Mouse (Mus musculus) spleen, postnatal 10 days (tissue): Measurements from ENCODE around the gene Frs3.

ENCODE experiments used
- DNase-seq, 2 experiments: peaks; one replicate each; pipeline ENCODE4 v3.0.0; 2021 to 2022; ENCODE audit warnings: low spot score in 2 of 2

Frs3 gene

GRCm38 (mm10) chr17:47691650-47692049 lies 2.8 kb downstream of the Frs3 start:
- no peak for DNase-seq

GRCm38 (mm10) chr17:47693671-47694441 lies 5.0 kb downstream of the Frs3 start:
- DNase-seq = no peak

DNA sequence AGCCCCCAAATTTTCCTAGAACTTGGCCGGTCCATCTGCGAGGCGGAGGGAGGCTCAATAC lies 5.4 kb downstream of the Frs3 start, which contains the start of gene Gm21981:
Gene Gm21981, minus strand, starts transcription at position 14 of the 61 bp plus-strand sequence.
- DNase-seq = no peak

DNA sequence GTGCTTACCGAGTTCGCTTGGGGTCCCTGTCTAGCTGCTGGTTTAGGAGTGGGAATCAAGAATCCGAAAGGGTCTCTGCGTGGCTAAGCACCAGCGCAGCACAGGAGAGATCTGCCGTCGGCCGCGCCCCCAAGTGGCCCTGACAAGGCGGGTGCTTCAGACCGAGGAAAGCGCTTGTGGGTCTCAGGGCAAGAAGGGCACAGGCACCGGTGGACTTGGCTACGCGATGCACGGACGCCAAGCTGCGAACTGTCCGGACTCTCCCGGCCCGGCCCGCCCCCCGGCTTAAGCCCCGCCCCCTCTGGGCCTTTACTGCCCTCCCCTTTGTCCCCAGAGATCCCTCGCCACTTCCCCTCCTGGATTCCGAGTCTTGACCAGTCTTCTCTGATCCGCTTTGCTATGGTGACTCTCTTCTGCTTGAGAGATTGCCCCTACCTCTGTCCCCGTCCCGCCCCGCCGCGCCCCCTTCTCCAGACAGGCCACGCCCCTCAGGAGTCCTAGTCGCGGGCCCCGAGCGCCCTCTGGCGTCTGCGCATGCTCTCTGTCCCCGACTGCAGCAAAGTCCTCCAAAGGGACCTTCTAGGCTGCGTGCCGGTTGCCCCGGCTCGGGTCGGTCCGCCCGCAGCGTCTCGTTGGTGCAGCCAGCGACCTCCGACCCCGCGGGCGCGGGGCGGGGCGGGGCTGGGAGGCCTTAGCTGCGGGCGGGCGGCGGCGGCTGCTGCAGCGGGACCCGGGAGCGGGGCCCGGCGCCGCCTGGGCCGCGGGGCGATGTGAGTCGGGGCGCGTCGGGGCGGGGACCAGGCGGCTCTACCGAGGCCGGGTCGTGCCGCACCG lies 5.9 kb downstream of the Frs3 start, which contains the start of gene Prickle4:
Gene Prickle4, minus strand, starts transcription at position 234 of the 834 bp plus-strand sequence.
- peak; percentile 96 to 97 for DNase-seq

DNA sequence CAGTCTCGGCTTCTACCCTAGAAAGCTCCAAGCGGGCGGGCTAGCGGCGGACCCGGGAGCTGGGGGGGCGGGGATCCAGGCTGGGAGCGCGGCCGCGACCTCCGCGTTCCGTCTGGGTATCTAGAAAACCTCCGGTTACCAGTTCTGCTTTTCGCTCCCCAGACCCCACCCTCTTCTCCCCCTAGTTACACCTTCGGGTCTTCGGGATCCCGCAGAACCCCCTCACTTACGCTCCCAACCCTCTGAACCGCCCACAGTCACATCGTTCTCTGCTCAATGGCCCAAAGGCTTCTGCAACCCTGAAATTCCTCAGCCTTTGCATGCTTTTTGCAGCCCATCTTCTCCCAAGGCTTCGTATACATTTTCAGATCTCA lies 6.5 kb downstream of the Frs3 start:
- no peak for DNase-seq

GRCm38 (mm10) chr17:47698156-47698555 lies 9.3 kb downstream of the Frs3 start:
- DNase-seq = no peak

DNA sequence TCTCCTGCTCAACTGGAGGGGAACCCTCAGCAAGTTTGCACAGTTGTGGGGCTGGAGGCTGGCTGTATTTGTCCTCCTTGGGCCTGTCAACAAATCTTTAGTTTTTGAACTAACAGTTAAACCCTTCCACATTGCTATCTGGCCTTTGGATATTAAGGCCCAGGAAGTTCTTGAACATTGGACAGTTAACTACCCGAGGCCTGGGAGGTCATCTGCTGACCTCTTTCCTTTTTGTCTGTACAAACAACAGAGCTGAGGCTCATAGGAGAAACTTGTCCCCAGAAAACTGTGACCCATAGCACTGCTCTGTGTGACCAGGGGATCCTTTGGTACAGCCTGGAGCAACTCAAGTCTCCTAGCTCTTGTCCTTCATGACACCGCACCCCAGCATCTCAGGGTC lies 10.2 kb downstream of the Frs3 start:
- no peak for DNase-seq

GRCm38 (mm10) chr17:47701793-47702192 lies 13.0 kb downstream of the Frs3 start:
- DNase-seq = no peak

DNA sequence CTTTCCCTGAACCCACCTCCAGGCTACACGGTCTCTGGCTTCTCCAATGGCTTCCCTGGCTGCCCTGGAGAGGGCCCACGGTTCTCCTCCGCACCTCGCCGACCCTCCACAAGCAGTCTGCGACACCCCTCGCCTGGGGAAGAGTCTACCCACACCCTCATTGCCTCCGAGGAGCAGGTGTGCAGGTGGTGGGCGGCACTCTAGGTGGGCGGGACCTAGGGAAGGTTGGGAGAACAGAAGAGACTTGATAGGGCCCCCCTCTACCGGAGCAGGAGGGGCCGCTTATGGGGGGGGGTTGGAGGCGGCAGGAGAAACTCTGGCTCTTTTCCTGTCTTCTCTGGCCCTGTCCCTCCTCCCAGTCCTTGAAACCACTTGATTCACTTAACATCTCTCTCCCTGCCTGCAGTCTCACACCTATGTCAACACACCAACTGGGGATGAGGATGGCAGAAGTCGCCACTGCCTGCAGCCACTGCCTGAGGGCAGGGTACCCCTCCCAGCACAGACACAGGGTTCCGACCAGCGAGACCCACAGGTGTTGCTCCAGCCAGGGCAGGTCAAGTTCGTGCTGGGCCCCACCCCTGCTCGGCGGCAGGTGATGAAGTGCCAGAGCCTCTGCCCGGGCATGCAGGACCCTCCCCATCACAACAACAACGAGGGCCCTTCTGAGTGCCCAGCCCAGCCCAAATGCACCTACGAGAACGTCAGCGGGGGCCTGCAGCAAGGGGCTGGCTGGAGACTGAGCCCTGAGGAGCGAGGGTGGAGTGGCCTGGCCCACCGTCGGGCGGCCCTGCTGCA lies 13.9 kb downstream of the Frs3 start:
- DNase-seq = no peak

DNA sequence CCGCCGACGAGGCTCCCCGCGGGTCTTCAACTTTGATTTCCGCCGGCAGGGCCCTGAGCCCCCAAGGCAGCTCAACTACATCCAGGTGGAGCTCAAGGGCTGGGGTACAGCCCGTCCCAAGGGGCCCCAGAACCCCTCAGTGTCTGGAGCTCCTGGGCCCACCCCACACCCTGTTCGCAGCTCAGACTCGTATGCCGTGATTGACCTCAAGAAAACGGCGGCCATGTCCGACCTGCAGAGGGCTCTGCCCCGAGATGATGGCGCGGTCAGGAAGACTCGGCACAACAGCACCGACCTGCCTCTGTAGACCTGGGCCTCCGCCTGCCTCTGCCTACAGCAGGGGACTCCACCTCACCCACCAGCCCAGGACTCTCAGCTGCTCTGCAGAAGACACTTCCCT lies 14.7 kb downstream of the Frs3 start:
- no peak for DNase-seq

DNA sequence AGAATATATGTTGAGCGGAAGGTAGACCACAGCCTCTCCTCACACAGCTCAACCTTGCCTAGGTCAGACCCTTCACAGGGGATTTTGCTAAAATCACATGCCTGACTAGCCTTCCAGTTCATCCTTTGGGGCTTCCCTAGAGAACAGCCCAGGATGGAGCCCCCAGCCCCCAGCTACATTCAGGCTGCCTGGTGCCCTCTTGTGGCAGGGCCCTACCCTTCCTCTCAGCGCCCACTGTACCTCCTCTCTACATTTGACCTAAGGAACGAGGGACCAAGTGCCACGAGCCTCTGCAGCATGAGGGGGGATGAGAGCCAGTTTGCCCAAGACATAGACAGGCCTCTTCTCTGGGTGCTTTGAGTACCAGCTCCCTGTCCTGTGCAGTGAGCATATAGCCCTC lies 15.9 kb downstream of the Frs3 start:
- peak in 1 of 2 experiments; percentile 34 for DNase-seq

DNA sequence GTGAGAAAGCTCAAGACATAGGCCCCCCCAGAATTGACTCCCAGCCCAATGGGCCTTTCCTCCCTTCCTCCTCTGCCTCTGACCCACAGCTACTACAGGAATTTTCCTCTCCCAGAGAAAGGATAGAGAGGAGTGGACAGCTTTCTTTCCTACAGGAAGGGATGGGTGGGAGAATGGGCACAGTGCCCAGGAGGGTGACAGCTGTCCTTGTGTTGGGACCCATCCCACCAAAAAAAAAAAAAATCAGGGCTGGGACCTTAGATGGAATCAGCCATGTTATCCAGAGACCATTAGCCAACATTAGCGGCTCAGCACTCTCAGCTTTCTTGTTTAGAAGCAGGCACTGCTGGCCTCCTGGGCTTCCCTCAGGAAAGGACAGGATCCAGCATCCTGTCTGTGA lies 17.4 kb downstream of the Frs3 start:
- no peak for DNase-seq

GRCm38 (mm10) chr17:47707961-47708360 lies 19.1 kb downstream of the Frs3 start:
- no peak for DNase-seq

GRCm38 (mm10) chr17:47708972-47709371 lies 20.1 kb downstream of the Frs3 start:
- DNase-seq = no peak

DNA sequence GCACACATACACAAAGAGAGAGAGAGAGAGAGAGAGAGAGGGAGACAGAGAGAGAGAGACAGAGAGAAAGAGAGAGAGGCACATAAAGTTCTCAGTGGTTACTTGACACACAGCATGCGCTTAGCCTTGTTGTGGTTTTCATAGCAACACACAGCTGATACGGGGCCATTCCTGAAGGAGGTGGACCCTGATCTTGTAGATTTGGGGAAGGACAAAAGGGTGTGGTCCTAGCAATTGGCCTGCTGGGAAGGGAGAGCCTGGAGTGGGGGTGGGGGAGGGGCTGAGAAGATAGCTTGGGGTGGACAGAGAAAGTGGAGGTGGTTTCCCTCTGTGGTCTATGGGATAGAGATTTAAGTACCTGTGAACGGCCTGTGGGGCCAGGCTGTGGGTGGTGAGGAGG lies 21.2 kb downstream of the Frs3 start:
- DNase-seq = no peak

- no peak for DNase-seq
Observed at GRCm38 (mm10) chr17:47711883-47712282, 23.1 kb downstream of the Frs3 start.

DNA sequence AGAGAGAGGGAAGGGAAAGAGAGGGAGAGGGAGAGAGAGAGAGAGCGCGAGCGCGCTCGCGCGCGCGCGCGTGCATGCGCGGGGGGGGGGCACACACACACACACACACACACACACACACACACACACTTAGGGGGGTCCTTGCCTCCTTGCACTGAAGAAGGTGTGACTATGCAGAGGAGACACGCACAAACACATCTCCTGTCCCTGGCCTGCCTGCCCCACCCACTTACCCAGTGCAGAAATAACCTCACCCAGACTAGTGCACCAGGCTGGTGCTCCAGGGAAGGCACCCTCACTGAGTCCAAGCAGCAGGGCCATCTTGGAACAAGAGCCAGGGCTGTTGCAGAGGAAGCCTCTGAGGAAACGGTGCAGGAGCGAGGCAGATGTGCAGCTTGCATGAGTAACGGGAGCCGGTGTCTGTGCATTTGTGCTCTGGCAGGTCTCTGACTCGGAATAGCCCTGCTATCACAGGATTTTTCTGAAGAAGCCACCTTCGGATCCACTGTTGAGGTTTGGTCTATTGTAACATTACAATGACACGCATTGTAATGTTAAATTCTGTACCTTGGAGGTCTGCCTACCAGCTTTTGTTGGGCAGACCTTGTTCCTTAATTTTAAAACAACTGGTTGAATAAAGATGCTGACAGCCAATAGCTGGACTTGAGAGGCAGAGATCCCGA lies 24.2 kb downstream of the Frs3 start:
- DNase-seq = no peak

DNA sequence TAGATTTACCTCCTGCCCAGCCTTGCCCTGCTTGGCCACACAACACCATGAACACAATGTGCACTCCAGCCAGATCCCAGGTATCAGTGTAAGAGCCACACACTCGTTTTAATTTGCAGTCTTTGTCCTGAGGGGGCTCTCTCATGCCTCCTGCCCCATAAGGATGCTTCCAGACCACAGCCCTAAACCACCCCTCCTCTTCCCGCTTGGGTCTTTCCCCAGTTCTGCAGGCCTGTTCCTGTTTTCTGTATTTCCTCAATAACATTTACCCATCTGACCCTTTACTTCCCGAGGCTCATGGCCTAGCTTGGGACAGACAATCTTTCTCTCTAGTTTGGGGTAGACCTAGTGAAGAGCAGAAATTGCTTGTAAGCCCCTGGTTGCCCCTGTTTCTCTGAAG lies 26.2 kb downstream of the Frs3 start:
- DNase-seq = no peak

DNA sequence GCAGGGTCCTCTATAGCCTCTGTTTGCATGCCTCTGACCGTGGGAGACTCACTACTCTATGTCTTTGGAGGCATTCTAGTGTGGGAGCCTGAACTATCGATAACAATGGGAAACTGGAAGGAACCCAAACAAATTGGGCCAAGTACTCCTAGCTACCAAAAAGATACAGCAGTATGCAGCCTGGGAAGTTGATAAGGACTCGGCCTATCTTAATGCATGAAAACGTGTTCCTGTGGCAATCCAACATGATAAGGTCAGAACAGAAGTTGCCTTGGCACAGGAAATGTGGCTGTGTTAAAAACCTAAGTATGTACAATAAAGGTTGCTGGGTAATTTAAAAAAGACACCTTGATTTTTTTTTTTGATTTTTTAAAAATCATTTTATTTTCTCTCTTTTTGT lies 32.4 kb downstream of the Frs3 start:
- no peak for DNase-seq

GRCm38 (mm10) chr17:47726566-47726965 lies 37.7 kb downstream of the Frs3 start, which contains the start of gene Pgc:
Gene Pgc (plus strand): TSS chr17:47726842.
- no peak for DNase-seq

GRCm38 (mm10) chr17:47730633-47731575 lies 42.1 kb downstream of the Frs3 start:
- DNase-seq = no peak
